In the genomic region with DNA sequence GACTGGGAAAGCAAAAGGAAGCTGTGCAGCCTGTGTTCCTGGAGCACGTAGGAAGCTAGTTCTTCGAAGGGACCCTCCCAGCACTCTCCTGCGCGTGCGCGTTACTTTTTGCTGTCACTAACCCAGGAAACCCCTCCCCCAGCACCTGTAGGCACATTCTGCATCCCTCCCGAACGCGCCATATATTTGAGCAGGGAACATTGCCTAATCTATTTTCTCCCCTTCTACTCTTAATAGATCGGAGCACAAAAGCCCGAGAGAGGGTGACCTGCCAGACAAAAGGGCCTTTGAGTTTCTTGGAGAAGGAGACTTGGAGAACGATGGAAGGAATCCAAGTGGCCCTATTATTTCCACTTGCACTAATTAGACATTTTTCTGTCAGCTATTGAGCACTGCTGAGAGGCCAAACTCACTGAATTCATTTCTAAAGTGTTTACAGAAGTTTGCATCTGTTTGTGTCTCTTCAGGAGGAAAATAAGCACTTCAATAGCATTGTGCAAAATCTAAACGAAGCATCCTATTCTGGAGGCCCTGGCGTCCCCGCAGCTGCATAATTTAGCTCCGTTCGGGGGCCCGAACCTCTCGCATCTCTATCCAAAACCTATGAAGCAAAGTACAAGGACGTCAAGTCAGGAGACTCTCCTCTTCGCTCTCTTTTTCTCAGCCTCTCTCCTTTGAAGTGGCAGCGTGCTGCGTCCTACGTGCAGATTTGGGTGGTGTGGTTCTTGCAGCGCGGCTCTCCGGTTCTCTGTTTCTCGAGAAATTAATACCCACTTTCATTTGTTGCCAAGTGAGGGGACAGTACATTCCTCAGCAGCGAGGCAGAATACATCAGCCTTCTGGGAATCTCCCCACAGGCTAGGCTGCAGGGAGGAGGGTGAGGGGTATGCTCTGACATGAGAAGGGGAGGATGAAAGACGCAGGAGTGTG, we compare ENCODE assay signal across 8 mouse cellular contexts.
DNase-seq lines count a peak whose midpoint lies in the region; ATAC-seq lines count a peak whose summit lies in the region.

No protein-coding gene starts in this region.

- H3K27ac ChIP-seq in heart, embryonic 12.5 days (ENCODE audit: poor library complexity, severe bottlenecking): no peak overlapping the region
- peak overlapping the region; percentile 27 for H3K27ac ChIP-seq in hindbrain, embryonic 14.5 days
- peak overlapping the region; percentile 57 for H3K27ac ChIP-seq in neural tube, embryonic 13.5 days (replicated peaks)

- no peak for ATAC-seq in heart, embryonic 12.5 days (ENCODE audit: insufficient number of reproducible peaks, low FRiP score)
- peak; percentile 81 for ATAC-seq in hindbrain, embryonic 14.5 days (ENCODE audit: low FRiP score)
- ATAC-seq in neural tube, embryonic 13.5 days (ENCODE audit: low read depth): peak; percentile 90

- peak overlapping the region; percentile 5; the same call in 1 of the 2 replicates for H3K9ac ChIP-seq in heart, embryonic 12.5 days
- 0 out of 2 replicates have a peak overlapping the region, but pooled peaks have one; percentile 29 for H3K9ac ChIP-seq in hindbrain, embryonic 14.5 days
- H3K9ac ChIP-seq in neural tube, embryonic 13.5 days: peak overlapping the region; percentile 38; the same call in 1 of the 2 replicates

- DNase-seq in heart, postnatal 25 days (ENCODE audit: low spot score): no peak
- peak; percentile 71 for DNase-seq in embryo, embryonic 9.5 days (ENCODE audit: extremely low spot score)
- peak; percentile 80 for DNase-seq in hindbrain, embryonic 14.5 days (ENCODE audit: low spot score)
- peak; percentile 32 to 51 for DNase-seq in left cerebral cortex, postnatal 25 days (ENCODE audit: low spot score in 2 of 2)
- DNase-seq in spleen, adult 18-20 months: no peak
- no peak for DNase-seq in adrenal gland, postnatal 36 days

- peak overlapping the region; percentile 65 for H3K4me2 ChIP-seq in heart, embryonic 12.5 days
- H3K4me2 ChIP-seq in hindbrain, embryonic 14.5 days (replicated peaks): peak overlapping the region; percentile 50
- peak overlapping the region; percentile 50 for H3K4me2 ChIP-seq in neural tube, embryonic 13.5 days

- 0 out of 2 replicates have a peak, but pooled peaks cover 4% of the 10 kb centered on the region for H3K27me3 ChIP-seq in heart, embryonic 12.5 days (replicated peaks)
- no peaks in the 10 kb centered on the region for H3K27me3 ChIP-seq in hindbrain, embryonic 14.5 days (ENCODE audit: control insufficient read depth, insufficient read depth, low read length)
- peaks cover 7% of the 10 kb centered on the region for H3K27me3 ChIP-seq in neural tube, embryonic 13.5 days

- intact Hi-C loops in heart, postnatal 25 days (cut with DNase I): no loop called here
- intact Hi-C loops in left cerebral cortex, postnatal 25 days (cut with DNase I): loop anchor here (5.0 kb wide), 1 partner anchor 73 kb away; a partner anchor contains a TSS

- peak overlapping the region; percentile 30 for H3K4me3 ChIP-seq in heart, embryonic 12.5 days
- H3K4me3 ChIP-seq in hindbrain, embryonic 14.5 days (replicated peaks; ENCODE audit: low read length): peak overlapping the region; percentile 15
- peak overlapping the region; percentile 26 for H3K4me3 ChIP-seq in neural tube, embryonic 13.5 days

- no peaks in the 10 kb centered on the region for H3K36me3 ChIP-seq in heart, embryonic 12.5 days
- no peaks in the 10 kb centered on the region for H3K36me3 ChIP-seq in hindbrain, embryonic 14.5 days (replicated peaks; ENCODE audit: control insufficient read depth, insufficient read depth)
- no peaks in the 10 kb centered on the region for H3K36me3 ChIP-seq in neural tube, embryonic 13.5 days

- H3K9me3 ChIP-seq in heart, embryonic 12.5 days (replicated peaks): no peaks in the 10 kb centered on the region
- H3K9me3 ChIP-seq in hindbrain, embryonic 14.5 days (ENCODE audit: control insufficient read depth, low read length): no peaks in the 10 kb centered on the region
- no peaks in the 10 kb centered on the region for H3K9me3 ChIP-seq in neural tube, embryonic 13.5 days

- 19% methylated on average over 30 of the region's 30 CpGs for WGBS in heart, embryonic 12.5 days
- WGBS in hindbrain, embryonic 14.5 days: 3% methylated on average over 30 of the region's 30 CpGs
- WGBS in neural tube, embryonic 13.5 days: 5% methylated on average over 30 of the region's 30 CpGs

- H3K4me1 ChIP-seq in heart, embryonic 12.5 days (replicated peaks): no peaks in the 10 kb centered on the region
- H3K4me1 ChIP-seq in hindbrain, embryonic 14.5 days (replicated peaks; ENCODE audit: control insufficient read depth, insufficient read depth, low read length): peaks cover 5% of the 10 kb centered on the region
- peaks cover 26% of the 10 kb centered on the region for H3K4me1 ChIP-seq in neural tube, embryonic 13.5 days (replicated peaks)

Comparison
In these comparisons a context has a peak if more than half of its experiments do, and no peak if none do; other contexts are left out.
1. DNase-seq: peak in embryo, embryonic 9.5 days (single experiment), hindbrain, embryonic 14.5 days (single experiment) and left cerebral cortex, postnatal 25 days (2 of 2); none in heart, postnatal 25 days (single experiment), spleen, adult 18-20 months (0 of 2) and adrenal gland, postnatal 36 days (0 of 2).
2. Peak in every context shown above with its lines, with median percentiles within 50 percentile points of each other: H3K4me2 ChIP-seq, H3K4me3 ChIP-seq and H3K9ac ChIP-seq.